Mouse (Mus musculus): ENCODE data around the gene Slc25a3. TPM values are rescaled to one million over a fixed set of nuclear protein-coding genes. Genes with fewer than 3 reads are reported as not detected.
A peak's percentile ranks its signal among the peaks of the same experiment; 100 is the strongest.

The Slc25a3 gene
- polyA plus RNA-seq, 1 experiment from 2014 or later = 571 TPM

- Histone ChIP-seq H3K27ac (ENCODE audit: low read length) (no peak overlapping the region), H3K9ac (ENCODE audit: low read depth, low read length) (no peak overlapping the region), H3K9me3 (replicated peaks; ENCODE audit: control insufficient read depth, low read length, poor library complexity, severe bottlenecking) (no peaks in the 10 kb centered on the region), H3K4me1 (ENCODE audit: control insufficient read depth, insufficient read depth, low read length) (no peaks in the 10 kb centered on the region), H3K4me3 (ENCODE audit: low read depth, low read length) (no peak overlapping the region), H3K36me3 (ENCODE audit: control insufficient read depth, insufficient read depth, low read length) (peaks cover 7% of the 10 kb centered on the region), H3K4me2 (ENCODE audit: low read length) (no peak overlapping the region), H3K27me3 (ENCODE audit: control insufficient read depth, insufficient read depth, low read depth, low read length) (no peaks in the 10 kb centered on the region)
- 83% methylated on average over 3 of the region's 3 CpGs for WGBS
- no peak for ATAC-seq
These were observed 17.9 kb downstream of the Slc25a3 start for GRCm38 (mm10) chr10:91105981-91106380.

- Histone ChIP-seq H3K4me2 (ENCODE audit: low read length) (no peak overlapping the region), H3K27ac (ENCODE audit: low read length) (no peak overlapping the region), H3K4me1 (ENCODE audit: control insufficient read depth, insufficient read depth, low read length) (no peaks in the 10 kb centered on the region), H3K27me3 (ENCODE audit: control insufficient read depth, insufficient read depth, low read depth, low read length) (no peaks in the 10 kb centered on the region), H3K36me3 (ENCODE audit: control insufficient read depth, insufficient read depth, low read length) (peaks cover 7% of the 10 kb centered on the region), H3K9ac (ENCODE audit: low read depth, low read length) (no peak overlapping the region), H3K4me3 (ENCODE audit: low read depth, low read length) (no peak overlapping the region), H3K9me3 (replicated peaks; ENCODE audit: control insufficient read depth, low read length, poor library complexity, severe bottlenecking) (no peaks in the 10 kb centered on the region)
- 90% methylated on average over 14 of the region's 14 CpGs for WGBS
- no peak for ATAC-seq
These were observed 20.9 kb downstream of the Slc25a3 start for GRCm38 (mm10) chr10:91102799-91103590.

DNA sequence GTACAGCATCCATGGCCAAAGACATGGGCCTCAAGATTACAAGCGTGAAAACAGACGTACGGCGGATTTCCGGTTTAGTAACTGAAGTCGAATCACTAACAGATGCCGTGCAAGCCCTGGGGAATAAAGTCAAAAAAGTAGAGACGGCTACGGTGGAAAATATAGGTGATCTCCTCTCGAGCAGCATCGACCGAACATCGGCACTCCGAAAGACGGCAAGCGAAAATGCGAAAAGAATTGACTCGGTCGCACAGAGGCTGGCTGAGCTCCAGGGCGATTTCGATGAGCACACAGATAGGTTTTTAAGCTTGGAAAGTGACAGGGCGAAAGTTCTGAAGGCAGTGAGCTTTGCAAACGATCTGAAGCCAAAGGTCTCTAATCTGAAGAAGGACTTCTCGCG is 21.9 kb downstream of the Slc25a3 start:
- Histone ChIP-seq H3K9ac (ENCODE audit: low read depth, low read length) (no peak overlapping the region), H3K4me1 (ENCODE audit: control insufficient read depth, insufficient read depth, low read length) (no peaks in the 10 kb centered on the region), H3K4me2 (ENCODE audit: low read length) (no peak overlapping the region), H3K4me3 (ENCODE audit: low read depth, low read length) (no peak overlapping the region), H3K36me3 (ENCODE audit: control insufficient read depth, insufficient read depth, low read length) (peaks cover 7% of the 10 kb centered on the region), H3K27ac (ENCODE audit: low read length) (no peak overlapping the region), H3K9me3 (replicated peaks; ENCODE audit: control insufficient read depth, low read length, poor library complexity, severe bottlenecking) (no peaks in the 10 kb centered on the region), H3K27me3 (ENCODE audit: control insufficient read depth, insufficient read depth, low read depth, low read length) (no peaks in the 10 kb centered on the region)
- no peak for ATAC-seq
- 95% methylated on average over 25 of the region's 25 CpGs for WGBS

DNA sequence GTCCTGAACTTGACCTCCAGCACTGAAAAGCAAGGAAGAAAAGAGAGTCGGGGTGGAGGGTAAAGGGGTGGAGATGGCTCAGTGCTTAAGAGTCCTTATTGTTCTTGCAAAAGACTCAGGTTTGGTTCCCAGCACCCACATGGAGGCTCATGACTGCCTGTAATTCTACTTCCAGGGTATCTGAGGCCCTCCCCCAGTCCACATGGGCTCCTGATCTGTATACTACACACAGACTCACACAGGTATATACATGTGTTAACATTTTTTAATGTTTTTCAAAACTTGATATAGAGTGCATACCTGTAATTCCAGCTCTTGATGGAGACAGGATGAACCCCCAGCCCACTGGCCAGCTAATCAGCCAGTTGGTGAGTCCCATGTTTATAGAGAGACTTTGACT is 23.8 kb downstream of the Slc25a3 start:
- Histone ChIP-seq H3K27ac (ENCODE audit: low read length) (no peak overlapping the region), H3K9me3 (replicated peaks; ENCODE audit: control insufficient read depth, low read length, poor library complexity, severe bottlenecking) (no peaks in the 10 kb centered on the region), H3K36me3 (ENCODE audit: control insufficient read depth, insufficient read depth, low read length) (peaks cover 12% of the 10 kb centered on the region), H3K27me3 (ENCODE audit: control insufficient read depth, insufficient read depth, low read depth, low read length) (no peaks in the 10 kb centered on the region), H3K9ac (ENCODE audit: low read depth, low read length) (no peak overlapping the region), H3K4me2 (ENCODE audit: low read length) (no peak overlapping the region), H3K4me3 (ENCODE audit: low read depth, low read length) (no peak overlapping the region), H3K4me1 (ENCODE audit: control insufficient read depth, insufficient read depth, low read length) (no peaks in the 10 kb centered on the region)
- ATAC-seq = no peak
- WGBS = 75% methylated on average over 1 of the region's 1 CpGs

GRCm38 (mm10) chr10:91098056-91098455 is 25.8 kb downstream of the Slc25a3 start:
- 94% methylated on average over 8 of the region's 8 CpGs for WGBS
- Histone ChIP-seq H3K27ac (ENCODE audit: low read length) (no peak overlapping the region), H3K9me3 (replicated peaks; ENCODE audit: control insufficient read depth, low read length, poor library complexity, severe bottlenecking) (no peaks in the 10 kb centered on the region), H3K36me3 (ENCODE audit: control insufficient read depth, insufficient read depth, low read length) (peaks cover 12% of the 10 kb centered on the region), H3K4me1 (ENCODE audit: control insufficient read depth, insufficient read depth, low read length) (no peaks in the 10 kb centered on the region), H3K9ac (ENCODE audit: low read depth, low read length) (no peak overlapping the region), H3K4me2 (ENCODE audit: low read length) (no peak overlapping the region), H3K27me3 (ENCODE audit: control insufficient read depth, insufficient read depth, low read depth, low read length) (no peaks in the 10 kb centered on the region), H3K4me3 (ENCODE audit: low read depth, low read length) (no peak overlapping the region)
- no peak for ATAC-seq

DNA sequence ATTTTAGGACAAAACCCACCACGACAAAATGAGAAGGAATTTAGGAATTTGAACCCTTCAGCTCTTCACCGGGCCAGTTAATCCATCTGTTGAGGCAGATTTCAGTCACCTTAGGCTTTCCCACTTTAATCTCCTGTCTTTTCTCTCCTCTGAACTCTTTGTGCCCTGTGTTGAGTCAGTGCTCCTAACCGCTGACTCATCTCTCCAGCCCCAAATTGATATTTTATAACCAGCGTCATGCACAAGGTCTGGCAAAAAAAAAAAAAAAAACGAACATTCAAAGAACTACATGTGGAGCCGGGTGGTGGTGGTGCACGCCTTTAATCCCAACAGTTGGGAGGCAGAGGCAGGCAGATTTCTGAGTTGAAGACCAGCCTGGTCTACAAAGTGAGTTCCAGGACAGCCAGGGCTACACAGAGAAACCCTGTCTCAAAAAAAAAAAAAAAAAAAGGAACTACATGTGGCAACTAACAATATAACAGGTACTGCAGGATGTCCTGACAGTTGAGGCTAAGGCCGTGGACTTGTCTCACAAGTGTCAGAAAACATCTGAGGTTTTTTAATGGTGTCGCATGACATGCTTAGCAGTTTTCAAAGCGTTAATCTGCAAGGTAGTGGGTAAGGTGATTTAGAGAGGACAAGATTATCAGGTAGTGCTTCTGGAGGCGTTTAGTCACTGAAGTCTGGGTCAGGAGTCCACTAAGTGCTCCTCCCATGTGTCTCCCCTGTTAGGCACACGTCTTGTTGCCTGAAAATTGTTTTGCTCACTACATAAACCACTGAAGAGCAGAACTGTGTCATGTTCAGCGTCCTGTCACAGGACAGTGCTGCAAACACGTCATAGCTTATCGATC is 29.4 kb downstream of the Slc25a3 start:
- no peaks in the 10 kb centered on the region for H3K27me3 ChIP-seq (ENCODE audit: control insufficient read depth, insufficient read depth, low read depth, low read length)
- no peaks in the 10 kb centered on the region for H3K9me3 ChIP-seq (replicated peaks; ENCODE audit: control insufficient read depth, low read length, poor library complexity, severe bottlenecking)
- H3K36me3 ChIP-seq (ENCODE audit: control insufficient read depth, insufficient read depth, low read length) = peaks cover 5% of the 10 kb centered on the region; the same call in 1 of the 2 replicates
- WGBS = 89% methylated on average over 15 of the region's 15 CpGs
- H3K27ac ChIP-seq (ENCODE audit: low read length) = no peak overlapping the region
- H3K4me3 ChIP-seq (ENCODE audit: low read depth, low read length) = no peak overlapping the region
- H3K4me2 ChIP-seq (ENCODE audit: low read length) = no peak overlapping the region
- H3K9ac ChIP-seq (ENCODE audit: low read depth, low read length) = no peak overlapping the region
- H3K4me1 ChIP-seq (ENCODE audit: control insufficient read depth, insufficient read depth, low read length) = no peaks in the 10 kb centered on the region
- ATAC-seq = no peak

DNA sequence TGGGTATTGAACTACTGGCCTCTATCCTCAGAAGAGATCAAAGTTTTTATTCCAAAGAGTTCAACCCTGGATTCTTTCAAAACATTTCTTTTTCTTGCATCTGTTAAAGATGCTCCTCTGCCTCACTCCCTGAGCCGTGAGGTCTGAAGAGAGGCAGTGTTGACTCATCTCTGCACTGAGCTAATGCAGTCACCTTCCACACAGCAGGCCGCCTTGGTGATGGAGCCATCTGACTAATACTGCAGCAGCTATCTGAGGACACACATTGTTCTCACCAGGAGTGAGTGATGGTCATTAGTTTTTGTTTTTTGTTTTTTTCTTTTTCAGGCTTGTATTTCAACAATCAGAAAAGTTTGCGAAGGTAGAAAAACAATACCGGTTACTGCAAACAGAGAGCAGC is 31.0 kb downstream of the Slc25a3 start:
- Histone ChIP-seq H3K4me3 (ENCODE audit: low read depth, low read length) (no peak overlapping the region), H3K27ac (ENCODE audit: low read length) (no peak overlapping the region), H3K4me1 (ENCODE audit: control insufficient read depth, insufficient read depth, low read length) (no peaks in the 10 kb centered on the region), H3K9ac (ENCODE audit: low read depth, low read length) (no peak overlapping the region), H3K36me3 (ENCODE audit: control insufficient read depth, insufficient read depth, low read length) (peaks cover 5% of the 10 kb centered on the region; the same call in 1 of the 2 replicates), H3K4me2 (ENCODE audit: low read length) (no peak overlapping the region), H3K27me3 (ENCODE audit: control insufficient read depth, insufficient read depth, low read depth, low read length) (no peaks in the 10 kb centered on the region), H3K9me3 (replicated peaks; ENCODE audit: control insufficient read depth, low read length, poor library complexity, severe bottlenecking) (no peaks in the 10 kb centered on the region)
- WGBS = 91% methylated on average over 4 of the region's 4 CpGs
- ATAC-seq = no peak

GRCm38 (mm10) chr10:91083393-91083927 is 40.4 kb downstream of the Slc25a3 start:
- Histone ChIP-seq H3K9ac (ENCODE audit: low read depth, low read length) (peak overlapping the region; percentile 86), H3K27me3 (ENCODE audit: control insufficient read depth, insufficient read depth, low read depth, low read length) (no peaks in the 10 kb centered on the region), H3K27ac (ENCODE audit: low read length) (peak overlapping the region; percentile 88; the same call in 1 of the 2 replicates), H3K9me3 (replicated peaks; ENCODE audit: control insufficient read depth, low read length, poor library complexity, severe bottlenecking) (no peaks in the 10 kb centered on the region), H3K36me3 (ENCODE audit: control insufficient read depth, insufficient read depth, low read length) (no peaks in the 10 kb centered on the region), H3K4me1 (ENCODE audit: control insufficient read depth, insufficient read depth, low read length) (peaks cover 15% of the 10 kb centered on the region), H3K4me3 (ENCODE audit: low read depth, low read length) (peak overlapping the region; percentile 96), H3K4me2 (ENCODE audit: low read length) (peak overlapping the region; percentile 63)
- 0 out of 2 replicates have a peak, but pooled peaks have one; percentile 3 for ATAC-seq
- WGBS = 46% methylated on average over 12 of the region's 12 CpGs

All from midbrain, embryonic 16.5 days (tissue).